In the genomic region with DNA sequence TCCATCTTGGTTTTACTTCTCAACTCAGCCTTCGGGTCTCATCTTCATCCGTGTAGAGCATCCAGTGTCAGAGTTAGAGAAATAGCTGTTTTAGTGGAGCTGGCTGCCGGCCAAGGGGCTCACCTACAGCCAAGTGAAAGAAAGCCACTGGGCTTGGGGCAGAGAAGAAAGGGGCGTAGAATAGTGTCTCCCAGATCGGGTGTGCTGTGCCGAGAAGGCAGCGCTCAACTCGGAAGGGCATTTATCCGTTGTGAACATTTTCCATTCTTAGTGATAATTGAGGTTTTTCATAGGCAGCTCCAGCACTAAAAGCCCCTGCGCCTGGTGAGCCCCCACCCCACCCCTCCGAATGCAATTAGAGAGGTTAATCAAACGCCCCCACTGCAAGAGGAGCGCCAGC, we compare ENCODE assay signal across 24 mouse cellular contexts.
DNase-seq lines count a peak whose midpoint lies in the region; ATAC-seq and TF ChIP-seq lines count a peak whose summit lies in the region.
"Had no signal": no experiment of that assay in that cellular context is flagged by ENCODE, and none has a peak within 500 bp of the region (broad histone marks: within the 10 kb centered on the region; RNA-seq: fewer than 3 reads in every experiment).

No protein-coding gene starts in this region.

- H3K9me3 ChIP-seq in hindbrain, embryonic 13.5 days, result no peaks in the 10 kb centered on the region
- H3K9me3 ChIP-seq in hindbrain, embryonic 10.5 days, result no peaks in the 10 kb centered on the region
- H3K9me3 ChIP-seq in embryonic facial prominence, embryonic 15.5 days (replicated peaks), result no peaks in the 10 kb centered on the region
- no peaks in the 10 kb centered on the region for H3K9me3 ChIP-seq in forebrain, postnatal 0 days (ENCODE audit: low read length)
- H3K9me3 ChIP-seq: neural tube, embryonic 12.5 days; stomach, embryonic 15.5 days had no signal

- H3K4me3 ChIP-seq in hindbrain, embryonic 13.5 days, result no peak overlapping the region
- no peak overlapping the region for H3K4me3 ChIP-seq in hindbrain, embryonic 10.5 days
- no peak overlapping the region for H3K4me3 ChIP-seq in embryonic facial prominence, embryonic 15.5 days (replicated peaks)
- no peak overlapping the region for H3K4me3 ChIP-seq in forebrain, postnatal 0 days (ENCODE audit: low read depth, low read length)
- H3K4me3 ChIP-seq: heart, adult 2 months; megakaryocyte, embryonic 14.5 days; neural tube, embryonic 12.5 days; stomach, embryonic 15.5 days had no signal

- ATAC-seq in hindbrain, embryonic 13.5 days (ENCODE audit: low FRiP score), result no peak
- no peak for ATAC-seq in embryonic facial prominence, embryonic 15.5 days (ENCODE audit: insufficient number of reproducible peaks, low FRiP score, low TSS enrichment, low read depth)
- no peak for ATAC-seq in forebrain, postnatal 0 days

- TF ChIP-seq POLR2A in brain, embryonic 14.5 days (IDR thresholded peaks at IDR 0.05; ENCODE audit: borderline replicate concordance, extremely low read depth, insufficient read depth, insufficient read length, poor library complexity, severe bottlenecking), result no peak

- intact Hi-C loops in gastrocnemius, postnatal 14 days (cut with DNase I; ENCODE audit: low total_unique reads), result no loop called here

- no peak overlapping the region for H3K4me2 ChIP-seq in hindbrain, embryonic 13.5 days
- H3K4me2 ChIP-seq in embryonic facial prominence, embryonic 15.5 days (replicated peaks), result 0 out of 2 replicates have a peak overlapping the region, but pooled peaks have one; percentile 12
- H3K4me2 ChIP-seq in forebrain, postnatal 0 days (ENCODE audit: low read depth), result peak overlapping the region; percentile 20
- H3K4me2 ChIP-seq: lung, embryonic 14.5 days; neural tube, embryonic 12.5 days; stomach, embryonic 15.5 days had no signal

- TF ChIP-seq CTCF in brain, embryonic 14.5 days (IDR thresholded peaks at IDR 0.05; ENCODE audit: borderline replicate concordance, extremely low read depth, insufficient read depth, insufficient read length), result no peak
- TF ChIP-seq CTCF in forebrain, postnatal 0 days (IDR thresholded peaks at IDR 0.05; ENCODE audit: low read depth), result no peak

- 0 out of 2 replicates have a peak, but pooled peaks cover 2% of the 10 kb centered on the region for H3K4me1 ChIP-seq in hindbrain, embryonic 13.5 days (replicated peaks)
- no peaks in the 10 kb centered on the region for H3K4me1 ChIP-seq in hindbrain, embryonic 10.5 days (replicated peaks)
- no peaks in the 10 kb centered on the region for H3K4me1 ChIP-seq in embryonic facial prominence, embryonic 15.5 days
- H3K4me1 ChIP-seq in forebrain, postnatal 0 days (ENCODE audit: insufficient read depth), result no peaks in the 10 kb centered on the region
- H3K4me1 ChIP-seq: megakaryocyte, embryonic 14.5 days; neural tube, embryonic 12.5 days; stomach, embryonic 15.5 days had no signal

- WGBS in hindbrain, embryonic 13.5 days, result 71% methylated on average over 13 of the region's 13 CpGs
- WGBS in hindbrain, embryonic 10.5 days, result 87% methylated on average over 13 of the region's 13 CpGs
- WGBS in embryonic facial prominence, embryonic 15.5 days, result 68% methylated on average over 13 of the region's 13 CpGs
- 17% methylated on average over 13 of the region's 13 CpGs for WGBS in forebrain, postnatal 0 days

- H3K36me3 ChIP-seq in hindbrain, embryonic 13.5 days, result no peaks in the 10 kb centered on the region
- H3K36me3 ChIP-seq in hindbrain, embryonic 10.5 days, result no peaks in the 10 kb centered on the region
- H3K36me3 ChIP-seq in embryonic facial prominence, embryonic 15.5 days, result no peaks in the 10 kb centered on the region
- H3K36me3 ChIP-seq in forebrain, postnatal 0 days (ENCODE audit: insufficient read depth), result no peaks in the 10 kb centered on the region
- H3K36me3 ChIP-seq: neural tube, embryonic 12.5 days; stomach, embryonic 15.5 days had no signal

- no peak overlapping the region for H3K9ac ChIP-seq in hindbrain, embryonic 13.5 days
- no peak overlapping the region for H3K9ac ChIP-seq in embryonic facial prominence, embryonic 15.5 days
- no peak overlapping the region for H3K9ac ChIP-seq in forebrain, postnatal 0 days
- H3K9ac ChIP-seq: liver, embryonic 14.5 days; lung, embryonic 14.5 days; neural tube, embryonic 12.5 days; stomach, embryonic 15.5 days had no signal

- DNase-seq in hindbrain, embryonic 10.5 days (ENCODE audit: low spot score), result no peak
- peak; percentile 60 for DNase-seq in brain, embryonic 14.5 days (ENCODE audit: low read depth)
- no peak for DNase-seq in forebrain, postnatal 0 days
- no peak for DNase-seq in gastrocnemius, postnatal 14 days
- DNase-seq in testis, postnatal 10 days (ENCODE audit: low spot score), result no peak
- no peak for DNase-seq in kidney, adult 9 months
- DNase-seq: adrenal gland, postnatal 36 days; cerebellum, adult 11 months; cerebellum, postnatal 10 days; gastrocnemius, postnatal 25 days; heart, adult 2 months; kidney, adult 11 months; kidney, postnatal 4 days; lung, embryonic 14.5 days; lung, postnatal 36 days; midbrain, embryonic 14.5 days; retina, postnatal 1 day; thymus, adult 18-20 months had no signal

- H3K27me3 ChIP-seq in hindbrain, embryonic 13.5 days, result no peaks in the 10 kb centered on the region
- H3K27me3 ChIP-seq in hindbrain, embryonic 10.5 days (ENCODE audit: insufficient read depth, poor library complexity, severe bottlenecking), result no peaks in the 10 kb centered on the region
- H3K27me3 ChIP-seq in embryonic facial prominence, embryonic 15.5 days, result no peaks in the 10 kb centered on the region
- H3K27me3 ChIP-seq in forebrain, postnatal 0 days (ENCODE audit: insufficient read depth, low read length), result no peaks in the 10 kb centered on the region
- H3K27me3 ChIP-seq: megakaryocyte, embryonic 14.5 days; neural tube, embryonic 12.5 days; stomach, embryonic 15.5 days had no signal

- H3K27ac ChIP-seq in hindbrain, embryonic 13.5 days, result 0 out of 2 replicates have a peak overlapping the region, but pooled peaks have one; percentile 10
- no peak overlapping the region for H3K27ac ChIP-seq in hindbrain, embryonic 10.5 days
- no peak overlapping the region for H3K27ac ChIP-seq in embryonic facial prominence, embryonic 15.5 days (replicated peaks)
- no peak overlapping the region for H3K27ac ChIP-seq in forebrain, postnatal 0 days (ENCODE audit: low read depth, low read length)
- H3K27ac ChIP-seq: heart, adult 2 months; liver, embryonic 14.5 days; neural tube, embryonic 12.5 days; stomach, embryonic 15.5 days had no signal
